Comparison of ENCODE assay signal across 20 mouse cellular contexts in genomic region chr14:59675330-59675729, GRCm38 (mm10). TPM values are rescaled to one million over a fixed set of nuclear protein-coding genes. Genes with fewer than 3 reads are reported as not detected.
A peak's percentile ranks its signal among the peaks of the same experiment; 100 is the strongest.
DNase-seq lines count a peak whose midpoint lies in the region; ATAC-seq and TF ChIP-seq lines count a peak whose summit lies in the region.
"Had no signal": no experiment of that assay in that cellular context is flagged by ENCODE, and none has a peak within 500 bp of the region (broad histone marks: within the 10 kb centered on the region; RNA-seq: fewer than 3 reads in every experiment).

No protein-coding gene starts in this region.

- TF ChIP-seq CTCF in stomach, postnatal 0 days (IDR thresholded peaks at IDR 0.05; ENCODE audit: low read depth): no peak

- no peaks in the 10 kb centered on the region for H3K9me3 ChIP-seq in neural tube, embryonic 13.5 days
- H3K9me3 ChIP-seq in neural tube, embryonic 15.5 days (replicated peaks): no peaks in the 10 kb centered on the region
- H3K9me3 ChIP-seq in limb, embryonic 11.5 days (ENCODE audit: control insufficient read depth, low read length): no peaks in the 10 kb centered on the region
- H3K9me3 ChIP-seq in stomach, postnatal 0 days (ENCODE audit: control insufficient read depth, low read length): no peaks in the 10 kb centered on the region
- H3K9me3 ChIP-seq: midbrain, embryonic 15.5 days; neural tube, embryonic 12.5 days had no signal

- no peak for TF ChIP-seq EP300 in stomach, postnatal 0 days (optimal IDR thresholded peaks at IDR 0.05)

- 78% methylated on average over 4 of the region's 4 CpGs for WGBS in neural tube, embryonic 13.5 days
- 80% methylated on average over 4 of the region's 4 CpGs for WGBS in neural tube, embryonic 15.5 days
- WGBS in limb, embryonic 11.5 days: 57% methylated on average over 4 of the region's 4 CpGs
- 63% methylated on average over 4 of the region's 4 CpGs for WGBS in stomach, postnatal 0 days

- peak; percentile 32 for DNase-seq in gastrocnemius, postnatal 25 days
- DNase-seq in gastrocnemius, postnatal 14 days: no peak
- no peak for DNase-seq in limb, embryonic 11.5 days (ENCODE audit: low spot score)
- DNase-seq in skeletal muscle tissue, adult 2 months (ENCODE audit: low read depth, low spot score): peak; percentile 54
- DNase-seq in stomach, postnatal 0 days (ENCODE audit: low spot score): no peak
- DNase-seq: adrenal gland, postnatal 14 days; cerebellum, adult 2 months; forebrain, postnatal 0 days; left cerebral cortex, postnatal 4 days; lung, embryonic 14.5 days had no signal

- H3K4me1 ChIP-seq in neural tube, embryonic 13.5 days (replicated peaks): peaks cover 21% of the 10 kb centered on the region
- peaks cover 16% of the 10 kb centered on the region for H3K4me1 ChIP-seq in neural tube, embryonic 15.5 days
- peaks cover 23% of the 10 kb centered on the region for H3K4me1 ChIP-seq in limb, embryonic 11.5 days (ENCODE audit: control insufficient read depth, insufficient read depth, low read length)
- H3K4me1 ChIP-seq in stomach, postnatal 0 days (replicated peaks; ENCODE audit: control insufficient read depth, insufficient read depth): no peaks in the 10 kb centered on the region
- H3K4me1 ChIP-seq: midbrain, embryonic 15.5 days had no signal

- intact Hi-C loops in gastrocnemius, postnatal 14 days (cut with DNase I; ENCODE audit: low total_unique reads): no loop called here

- H3K4me3 ChIP-seq in neural tube, embryonic 13.5 days: no peak overlapping the region
- no peak overlapping the region for H3K4me3 ChIP-seq in neural tube, embryonic 15.5 days (replicated peaks)
- no peak overlapping the region for H3K4me3 ChIP-seq in limb, embryonic 11.5 days (ENCODE audit: low read depth, low read length)
- H3K4me3 ChIP-seq in stomach, postnatal 0 days (ENCODE audit: low read depth, low read length): no peak overlapping the region
- H3K4me3 ChIP-seq: left cerebral cortex, adult 2 months; midbrain, embryonic 15.5 days; neural tube, embryonic 12.5 days had no signal

- no peak for ATAC-seq in neural tube, embryonic 13.5 days (ENCODE audit: low read depth)
- no peak for ATAC-seq in neural tube, embryonic 15.5 days (ENCODE audit: low FRiP score)
- peak; percentile 32; the same call in 1 of the 2 replicates for ATAC-seq in limb, embryonic 11.5 days (ENCODE audit: insufficient number of reproducible peaks, low FRiP score, low TSS enrichment, low read depth)
- ATAC-seq in stomach, postnatal 0 days (ENCODE audit: low FRiP score, low TSS enrichment): no peak
- ATAC-seq: activated CD4-positive, CD25-positive, alpha-beta regulatory T cell, adult 4 months; forebrain, postnatal 0 days; intestine, embryonic 16.5 days; midbrain, embryonic 15.5 days had no signal

- no peaks in the 10 kb centered on the region for H3K27me3 ChIP-seq in neural tube, embryonic 13.5 days
- H3K27me3 ChIP-seq in neural tube, embryonic 15.5 days (replicated peaks): no peaks in the 10 kb centered on the region
- H3K27me3 ChIP-seq in limb, embryonic 11.5 days (ENCODE audit: control insufficient read depth, insufficient read depth, low read length): no peaks in the 10 kb centered on the region
- H3K27me3 ChIP-seq in stomach, postnatal 0 days (ENCODE audit: control insufficient read depth, insufficient read depth, low read length): no peaks in the 10 kb centered on the region
- H3K27me3 ChIP-seq: midbrain, embryonic 15.5 days; neural tube, embryonic 12.5 days had no signal

- H3K27ac ChIP-seq in neural tube, embryonic 13.5 days (replicated peaks): peak overlapping the region; percentile 74
- H3K27ac ChIP-seq in neural tube, embryonic 15.5 days (replicated peaks): no peak overlapping the region
- peak overlapping the region; percentile 80 for H3K27ac ChIP-seq in limb, embryonic 11.5 days (replicated peaks; ENCODE audit: low read depth, low read length)
- H3K27ac ChIP-seq in stomach, postnatal 0 days (replicated peaks): no peak overlapping the region
- H3K27ac ChIP-seq: left cerebral cortex, adult 2 months; liver, embryonic 14.5 days; midbrain, embryonic 15.5 days; neural tube, embryonic 12.5 days had no signal

- no peaks in the 10 kb centered on the region for H3K36me3 ChIP-seq in neural tube, embryonic 13.5 days
- H3K36me3 ChIP-seq in neural tube, embryonic 15.5 days: no peaks in the 10 kb centered on the region
- no peaks in the 10 kb centered on the region for H3K36me3 ChIP-seq in limb, embryonic 11.5 days (ENCODE audit: control insufficient read depth, insufficient read depth, low read length)
- H3K36me3 ChIP-seq in stomach, postnatal 0 days (ENCODE audit: control insufficient read depth, insufficient read depth, low read length): no peaks in the 10 kb centered on the region
- H3K36me3 ChIP-seq: midbrain, embryonic 15.5 days; neural tube, embryonic 12.5 days had no signal

- 0 out of 2 replicates have a peak overlapping the region, but pooled peaks have one; percentile 45 for H3K9ac ChIP-seq in neural tube, embryonic 13.5 days
- no peak overlapping the region for H3K9ac ChIP-seq in neural tube, embryonic 15.5 days (replicated peaks)
- no peak overlapping the region for H3K9ac ChIP-seq in limb, embryonic 11.5 days (ENCODE audit: low read length)
- H3K9ac ChIP-seq in stomach, postnatal 0 days (ENCODE audit: low read length): no peak overlapping the region
- H3K9ac ChIP-seq: forebrain, postnatal 0 days; liver, embryonic 14.5 days; lung, embryonic 14.5 days; midbrain, embryonic 15.5 days; neural tube, embryonic 12.5 days had no signal

- no peak overlapping the region for H3K4me2 ChIP-seq in neural tube, embryonic 13.5 days
- no peak overlapping the region for H3K4me2 ChIP-seq in neural tube, embryonic 15.5 days
- no peak overlapping the region for H3K4me2 ChIP-seq in limb, embryonic 11.5 days (ENCODE audit: low read depth, severe bottlenecking)
- H3K4me2 ChIP-seq in stomach, postnatal 0 days (replicated peaks; ENCODE audit: low read depth): no peak overlapping the region
- H3K4me2 ChIP-seq: lung, embryonic 14.5 days; midbrain, embryonic 15.5 days had no signal

RNA-seq across cellular contexts. Expression of gene Shisa2, which starts 50.2 kb away (rescaled TPM):
- total RNA-seq in gastrocnemius, postnatal 25 days (2021): 10 to 100 TPM; 65.1 to 85.6 TPM
- 10 to 100 TPM; 47.3 to 50.9 TPM for total RNA-seq in gastrocnemius, postnatal 14 days (2021)
- polyA plus RNA-seq in neural tube, embryonic 13.5 days (2015; fragmentation: Nextera tagmentation; extraction: Ambion mirVana): 3.6 and 9.1 TPM in 2 replicates
- 6.0 and 12.5 TPM in 2 replicates for polyA plus RNA-seq in neural tube, embryonic 15.5 days (2015; fragmentation: Nextera tagmentation; extraction: Ambion mirVana)
- 36.8 and 38.7 TPM in 2 replicates for polyA plus RNA-seq in limb, embryonic 11.5 days (2014; fragmentation: Nextera tagmentation; extraction: Ambion mirVana)
- 4.4 and 4.8 TPM in 2 replicates for polyA plus RNA-seq in stomach, postnatal 0 days (2015; fragmentation: Nextera tagmentation; extraction: Ambion mirVana)
- total RNA-seq: megakaryocyte-erythroid progenitor cell, adult 5-6 weeks; MEL had no signal

Comparison
In these comparisons a context has a peak if more than half of its experiments do, and no peak if none do; other contexts are left out.
1. DNase-seq: peak in gastrocnemius, postnatal 25 days (single experiment) and skeletal muscle tissue, adult 2 months (single experiment); none in gastrocnemius, postnatal 14 days (single experiment), limb, embryonic 11.5 days (single experiment) and stomach, postnatal 0 days (single experiment).
2. H3K27ac ChIP-seq: peak in neural tube, embryonic 13.5 days (single experiment) and limb, embryonic 11.5 days (single experiment); none in neural tube, embryonic 15.5 days (single experiment) and stomach, postnatal 0 days (single experiment).